Mouse (Mus musculus): ENCODE measurements around the gene Slc35a3. TPM values are rescaled to one million over a fixed set of nuclear protein-coding genes. Genes with fewer than 3 reads are reported as not detected.

Gene Slc35a3
- polyA plus RNA-seq, 2 experiments: 9.6 to 20.7 TPM

DNA sequence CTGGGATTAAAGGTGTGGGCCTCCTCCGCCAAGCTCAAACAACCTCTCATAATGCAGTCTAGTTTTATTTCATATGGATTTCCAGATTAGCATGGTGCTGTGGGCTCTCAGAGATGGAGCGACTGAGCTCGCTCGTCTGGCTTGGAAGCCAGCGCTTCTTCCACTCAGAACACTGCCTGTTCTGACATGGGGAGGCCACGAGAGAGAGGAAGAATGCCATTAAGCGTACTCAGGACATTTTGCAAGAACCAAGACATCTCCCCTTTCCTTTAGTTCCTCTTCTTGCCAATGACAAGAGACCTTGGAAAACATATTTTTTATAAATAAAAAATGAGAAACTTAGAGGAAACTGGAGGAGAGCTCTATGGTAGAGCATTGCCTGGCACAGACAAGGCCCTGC, 63.8 kb downstream of the Slc35a3 start:
- Histone ChIP-seq H3K9me3 (ENCODE audit: control insufficient read depth, low read length) (no peaks in the 10 kb centered on the region), H3K4me2 (replicated peaks; ENCODE audit: low read depth, low read length, severe bottlenecking) (no peak overlapping the region), H3K4me3 (replicated peaks; ENCODE audit: low read length) (no peak overlapping the region), H3K36me3 (ENCODE audit: control insufficient read depth, insufficient read depth, low read length) (peaks cover 41% of the 10 kb centered on the region), H3K27me3 (ENCODE audit: control insufficient read depth, insufficient read depth, low read length) (no peaks in the 10 kb centered on the region), H3K9ac (ENCODE audit: low read depth, low read length, severe bottlenecking) (no peak overlapping the region), H3K27ac (replicated peaks; ENCODE audit: low read depth, low read length) (no peak overlapping the region), H3K4me1 (ENCODE audit: control insufficient read depth, insufficient read depth, low read length) (no peaks in the 10 kb centered on the region; the same call in 1 of the 2 replicates)
- 93% methylated on average over 7 of the region's 7 CpGs for WGBS
- ATAC-seq (ENCODE audit: low FRiP score, low read depth) (no peak), DNase-seq (ENCODE audit: low spot score) (no peak)
- no peak for TF ChIP-seq POLR2A (IDR thresholded peaks at IDR 0.05; ENCODE audit: borderline replicate concordance, extremely low read depth, insufficient read depth, insufficient read length)

DNA sequence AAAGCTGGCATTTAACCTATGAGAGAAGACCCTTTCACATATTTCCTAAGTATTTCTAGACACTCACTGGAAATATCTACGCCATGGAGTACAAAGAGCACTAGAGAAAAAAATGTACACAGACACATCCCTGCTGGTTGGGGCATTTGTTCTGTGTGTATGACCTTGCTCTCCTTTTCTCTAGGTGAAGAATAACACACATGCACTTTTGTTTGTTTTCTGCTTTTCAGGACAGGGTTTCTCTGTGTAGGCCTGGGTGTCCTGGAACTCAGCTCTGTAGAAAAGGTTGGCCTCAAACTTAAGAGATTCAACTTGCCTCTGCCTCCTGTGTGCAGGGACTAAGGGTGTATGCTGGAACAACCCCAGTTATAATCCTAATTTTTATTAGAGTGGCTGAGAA, 66.2 kb downstream of the Slc35a3 start:
- no peak for TF ChIP-seq POLR2A (IDR thresholded peaks at IDR 0.05; ENCODE audit: borderline replicate concordance, extremely low read depth, insufficient read depth, insufficient read length)
- Histone ChIP-seq H3K4me2 (replicated peaks; ENCODE audit: low read depth, low read length, severe bottlenecking) (no peak overlapping the region), H3K36me3 (ENCODE audit: control insufficient read depth, insufficient read depth, low read length) (peaks cover 61% of the 10 kb centered on the region)

DNA sequence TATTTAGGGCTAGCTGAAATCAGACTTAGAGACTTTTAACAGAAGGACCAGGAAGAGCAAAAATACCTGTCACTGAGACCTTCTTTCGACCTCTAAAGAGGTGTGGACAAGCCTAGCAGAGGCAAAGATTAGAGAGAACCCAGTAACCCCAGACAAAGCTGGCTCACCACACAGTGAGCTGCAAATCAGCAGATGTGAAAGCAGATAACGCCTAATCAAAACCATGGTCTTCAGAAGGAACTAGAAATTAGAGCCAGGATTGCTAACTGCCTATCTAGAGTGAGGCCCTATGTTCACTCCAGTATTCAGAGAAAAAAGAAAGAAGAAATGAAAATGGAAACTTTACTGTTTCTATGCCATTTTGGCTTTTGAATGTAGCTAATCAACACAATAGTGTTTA, 70.3 kb downstream of the Slc35a3 start:
- H3K4me2 ChIP-seq (replicated peaks; ENCODE audit: low read depth, low read length, severe bottlenecking): no peak overlapping the region
- H3K9ac ChIP-seq (ENCODE audit: low read depth, low read length, severe bottlenecking): no peak overlapping the region
- no peak for TF ChIP-seq POLR2A (IDR thresholded peaks at IDR 0.05; ENCODE audit: borderline replicate concordance, extremely low read depth, insufficient read depth, insufficient read length)
- H3K36me3 ChIP-seq (ENCODE audit: control insufficient read depth, insufficient read depth, low read length): peaks cover 82% of the 10 kb centered on the region
- H3K27me3 ChIP-seq (ENCODE audit: control insufficient read depth, insufficient read depth, low read length): no peaks in the 10 kb centered on the region
- DNase-seq (ENCODE audit: low spot score) (no peak), ATAC-seq (ENCODE audit: low FRiP score, low read depth) (no peak)
- no peaks in the 10 kb centered on the region for H3K9me3 ChIP-seq (ENCODE audit: control insufficient read depth, low read length)
- WGBS: 91% methylated on average over 2 of the region's 2 CpGs
- no peak overlapping the region for H3K4me3 ChIP-seq (replicated peaks; ENCODE audit: low read length)
- H3K4me1 ChIP-seq (ENCODE audit: control insufficient read depth, insufficient read depth, low read length): no peaks in the 10 kb centered on the region
- no peak overlapping the region for H3K27ac ChIP-seq (replicated peaks; ENCODE audit: low read depth, low read length)

More for the DNA sequence above, 66.2 kb downstream of the Slc35a3 start:
- DNase-seq (ENCODE audit: low spot score): no peak
- no peak overlapping the region for H3K4me3 ChIP-seq (replicated peaks; ENCODE audit: low read length)
- ATAC-seq (ENCODE audit: low FRiP score, low read depth): no peak
- H3K4me1 ChIP-seq (ENCODE audit: control insufficient read depth, insufficient read depth, low read length): no peaks in the 10 kb centered on the region
- no peak overlapping the region for H3K27ac ChIP-seq (replicated peaks; ENCODE audit: low read depth, low read length)
- no peak overlapping the region for H3K9ac ChIP-seq (ENCODE audit: low read depth, low read length, severe bottlenecking)
- 98% methylated on average over 1 of the region's 1 CpGs for WGBS
- H3K27me3 ChIP-seq (ENCODE audit: control insufficient read depth, insufficient read depth, low read length): no peaks in the 10 kb centered on the region
- H3K9me3 ChIP-seq (ENCODE audit: control insufficient read depth, low read length): no peaks in the 10 kb centered on the region

DNA sequence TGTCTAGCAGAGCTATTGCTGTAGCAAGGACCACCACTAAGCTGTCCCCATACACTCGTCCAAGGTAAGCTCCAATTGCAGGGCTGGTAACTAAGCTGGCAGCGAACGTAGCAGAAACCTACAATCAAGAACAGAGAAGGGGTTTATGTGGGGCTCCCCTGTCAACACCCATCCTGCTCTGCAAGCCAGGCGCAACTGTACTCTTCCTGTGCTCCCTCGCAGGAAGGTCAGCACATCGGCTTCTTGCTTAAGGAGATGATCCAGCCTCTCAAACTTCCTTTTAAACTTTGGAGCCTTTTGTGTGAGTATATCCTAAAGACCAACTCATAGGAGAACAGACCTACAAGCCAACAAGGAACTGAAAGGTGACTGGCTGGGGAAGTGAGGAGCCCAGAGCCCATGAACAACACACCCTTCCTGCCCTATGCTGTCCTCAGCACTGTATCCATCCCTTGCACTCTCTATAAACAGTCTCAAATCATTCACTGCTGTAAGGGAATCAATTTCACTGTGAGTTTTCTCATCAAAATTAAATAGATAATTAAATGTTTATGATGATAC, 70.7 kb downstream of the Slc35a3 start:
- ATAC-seq (ENCODE audit: low FRiP score, low read depth) (no peak), DNase-seq (ENCODE audit: low spot score) (no peak)
- Histone ChIP-seq H3K4me2 (replicated peaks; ENCODE audit: low read depth, low read length, severe bottlenecking) (no peak overlapping the region), H3K27ac (replicated peaks; ENCODE audit: low read depth, low read length) (no peak overlapping the region), H3K4me1 (ENCODE audit: control insufficient read depth, insufficient read depth, low read length) (no peaks in the 10 kb centered on the region), H3K9me3 (ENCODE audit: control insufficient read depth, low read length) (no peaks in the 10 kb centered on the region), H3K9ac (ENCODE audit: low read depth, low read length, severe bottlenecking) (no peak overlapping the region), H3K4me3 (replicated peaks; ENCODE audit: low read length) (no peak overlapping the region), H3K36me3 (ENCODE audit: control insufficient read depth, insufficient read depth, low read length) (peaks cover 82% of the 10 kb centered on the region), H3K27me3 (ENCODE audit: control insufficient read depth, insufficient read depth, low read length) (no peaks in the 10 kb centered on the region)
- WGBS: 86% methylated on average over 6 of the region's 6 CpGs
- TF ChIP-seq POLR2A (IDR thresholded peaks at IDR 0.05; ENCODE audit: borderline replicate concordance, extremely low read depth, insufficient read depth, insufficient read length): no peak

DNA sequence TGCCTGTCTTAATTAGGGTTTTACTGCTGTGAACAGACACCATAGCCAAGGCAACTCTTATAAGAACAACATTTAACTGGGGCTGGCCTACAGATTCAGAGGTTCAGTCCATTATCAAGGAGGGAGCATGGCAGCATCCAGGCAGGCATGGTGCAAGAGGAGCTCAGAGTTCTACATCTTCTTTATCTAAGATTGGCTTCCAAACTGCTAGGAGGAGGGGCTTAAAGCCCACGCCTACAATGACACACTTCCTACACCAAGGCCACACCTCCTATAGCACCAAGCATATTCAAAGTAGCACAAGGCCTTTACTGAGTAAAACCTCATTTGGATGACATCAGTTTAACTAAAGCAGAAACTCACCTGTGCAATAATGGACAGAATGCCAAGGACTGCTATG, 72.6 kb downstream of the Slc35a3 start:
- 81% methylated on average over 1 of the region's 1 CpGs for WGBS
- DNase-seq (ENCODE audit: low spot score) (no peak), ATAC-seq (ENCODE audit: low FRiP score, low read depth) (no peak)
- Histone ChIP-seq H3K4me2 (replicated peaks; ENCODE audit: low read depth, low read length, severe bottlenecking) (no peak overlapping the region), H3K9me3 (ENCODE audit: control insufficient read depth, low read length) (no peaks in the 10 kb centered on the region), H3K4me3 (replicated peaks; ENCODE audit: low read length) (no peak overlapping the region), H3K27ac (replicated peaks; ENCODE audit: low read depth, low read length) (no peak overlapping the region), H3K27me3 (ENCODE audit: control insufficient read depth, insufficient read depth, low read length) (no peaks in the 10 kb centered on the region), H3K36me3 (ENCODE audit: control insufficient read depth, insufficient read depth, low read length) (peaks cover 84% of the 10 kb centered on the region), H3K9ac (ENCODE audit: low read depth, low read length, severe bottlenecking) (no peak overlapping the region), H3K4me1 (ENCODE audit: control insufficient read depth, insufficient read depth, low read length) (no peaks in the 10 kb centered on the region)
- TF ChIP-seq POLR2A (IDR thresholded peaks at IDR 0.05; ENCODE audit: borderline replicate concordance, extremely low read depth, insufficient read depth, insufficient read length): no peak

DNA sequence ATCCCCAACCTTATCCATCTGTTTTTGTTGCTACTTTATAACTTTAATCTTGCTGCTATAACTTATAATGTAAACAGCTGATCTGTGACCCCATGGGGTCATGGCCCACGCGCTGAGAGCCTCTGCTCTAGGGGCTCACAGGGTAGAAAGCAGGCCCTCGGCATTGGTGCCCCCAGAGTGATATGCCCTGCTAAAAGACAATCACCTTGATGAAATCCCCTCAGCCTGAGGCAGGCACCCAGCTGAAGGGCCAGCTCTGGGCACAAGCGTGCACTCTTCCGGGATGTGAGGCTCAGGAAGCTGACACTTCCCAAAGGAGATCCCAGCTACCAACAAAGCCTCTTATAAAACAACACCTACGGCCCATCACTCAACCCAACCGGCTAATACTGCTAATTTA, 74.1 kb downstream of the Slc35a3 start:
- no peaks in the 10 kb centered on the region for H3K9me3 ChIP-seq (ENCODE audit: control insufficient read depth, low read length)
- WGBS: 85% methylated on average over 7 of the region's 7 CpGs
- DNase-seq (ENCODE audit: low spot score) (no peak), ATAC-seq (ENCODE audit: low FRiP score, low read depth) (no peak)
- H3K9ac ChIP-seq (ENCODE audit: low read depth, low read length, severe bottlenecking): no peak overlapping the region
- TF ChIP-seq POLR2A (IDR thresholded peaks at IDR 0.05; ENCODE audit: borderline replicate concordance, extremely low read depth, insufficient read depth, insufficient read length): no peak
- no peaks in the 10 kb centered on the region for H3K4me1 ChIP-seq (ENCODE audit: control insufficient read depth, insufficient read depth, low read length)
- no peak overlapping the region for H3K27ac ChIP-seq (replicated peaks; ENCODE audit: low read depth, low read length)
- H3K36me3 ChIP-seq (ENCODE audit: control insufficient read depth, insufficient read depth, low read length): peaks cover 88% of the 10 kb centered on the region
- no peaks in the 10 kb centered on the region for H3K27me3 ChIP-seq (ENCODE audit: control insufficient read depth, insufficient read depth, low read length)
- no peak overlapping the region for H3K4me3 ChIP-seq (replicated peaks; ENCODE audit: low read length)
- H3K4me2 ChIP-seq (replicated peaks; ENCODE audit: low read depth, low read length, severe bottlenecking): no peak overlapping the region

Measured in limb, embryonic 14.5 days (tissue).